Mouse (Mus musculus): ENCODE results near the gene Chchd6. TPM values are rescaled to one million over a fixed set of nuclear protein-coding genes. Genes with fewer than 3 reads are reported as not detected.

Gene Chchd6
- polyA plus RNA-seq, 1 experiment from 2014 or later = 91.3 TPM

GRCm38 (mm10) chr6:89490369-89490768 lies 105.1 kb downstream of the Chchd6 start:
- no peaks in the 10 kb centered on the region for H3K36me3 ChIP-seq (replicated peaks)
- 88% methylated on average over 3 of the region's 3 CpGs for WGBS
- H3K4me1 ChIP-seq = no peaks in the 10 kb centered on the region
- H3K9me3 ChIP-seq = no peaks in the 10 kb centered on the region
- H3K27ac ChIP-seq = no peak overlapping the region
- H3K4me3 ChIP-seq = no peak overlapping the region
- H3K27me3 ChIP-seq (ENCODE audit: poor library complexity, severe bottlenecking) = no peaks in the 10 kb centered on the region
- no peak for DNase-seq (ENCODE audit: extremely low spot score, low spot score)

GRCm38 (mm10) chr6:89489533-89489932 lies 105.9 kb downstream of the Chchd6 start:
- H3K9me3 ChIP-seq = no peaks in the 10 kb centered on the region
- 91% methylated on average over 1 of the region's 1 CpGs for WGBS
- H3K27me3 ChIP-seq (ENCODE audit: poor library complexity, severe bottlenecking) = no peaks in the 10 kb centered on the region
- no peak overlapping the region for H3K27ac ChIP-seq
- H3K36me3 ChIP-seq (replicated peaks) = no peaks in the 10 kb centered on the region
- DNase-seq (ENCODE audit: extremely low spot score, low spot score) = no peak
- no peaks in the 10 kb centered on the region for H3K4me1 ChIP-seq
- no peak overlapping the region for H3K4me3 ChIP-seq

GRCm38 (mm10) chr6:89486055-89486454 lies 109.4 kb downstream of the Chchd6 start:
- Histone ChIP-seq H3K27me3 (ENCODE audit: poor library complexity, severe bottlenecking) (no peaks in the 10 kb centered on the region), H3K9me3 (no peaks in the 10 kb centered on the region), H3K4me1 (no peaks in the 10 kb centered on the region), H3K27ac (no peak overlapping the region), H3K36me3 (replicated peaks) (no peaks in the 10 kb centered on the region), H3K4me3 (no peak overlapping the region)
- 72% methylated on average over 4 of the region's 4 CpGs for WGBS
- no peak for DNase-seq (ENCODE audit: extremely low spot score, low spot score)

DNA sequence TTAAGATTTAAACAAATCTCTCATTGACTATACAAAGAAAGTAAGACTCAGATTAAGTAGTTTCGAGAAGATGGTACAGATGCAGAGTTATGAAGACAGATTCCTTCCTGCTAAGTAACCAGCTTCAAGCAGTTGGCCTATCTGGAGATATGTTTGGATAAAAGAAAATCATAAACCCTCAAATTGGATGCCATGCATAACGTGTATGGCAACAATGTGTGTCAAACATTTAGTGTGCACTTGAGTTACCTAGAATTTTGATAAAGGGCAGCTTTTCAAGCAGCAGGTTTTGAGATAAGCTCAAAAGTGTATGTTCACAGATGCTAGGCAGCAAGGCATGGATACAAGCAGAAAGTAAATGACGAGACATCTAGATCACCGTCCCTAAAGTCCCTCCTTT lies 114.3 kb downstream of the Chchd6 start:
- Histone ChIP-seq H3K36me3 (replicated peaks) (no peaks in the 10 kb centered on the region), H3K4me3 (no peak overlapping the region), H3K9me3 (no peaks in the 10 kb centered on the region), H3K27me3 (ENCODE audit: poor library complexity, severe bottlenecking) (no peaks in the 10 kb centered on the region), H3K4me1 (no peaks in the 10 kb centered on the region), H3K27ac (no peak overlapping the region)
- 87% methylated on average over 4 of the region's 4 CpGs for WGBS
- DNase-seq (ENCODE audit: extremely low spot score, low spot score) = peak; percentile 5

GRCm38 (mm10) chr6:89467908-89468307 lies 127.5 kb downstream of the Chchd6 start:
- DNase-seq (ENCODE audit: extremely low spot score, low spot score) = no peak
- Histone ChIP-seq H3K36me3 (replicated peaks) (no peaks in the 10 kb centered on the region), H3K4me3 (no peak overlapping the region), H3K27ac (no peak overlapping the region), H3K27me3 (ENCODE audit: poor library complexity, severe bottlenecking) (no peaks in the 10 kb centered on the region), H3K4me1 (no peaks in the 10 kb centered on the region), H3K9me3 (no peaks in the 10 kb centered on the region)

- Histone ChIP-seq H3K9me3 (no peaks in the 10 kb centered on the region), H3K27me3 (ENCODE audit: poor library complexity, severe bottlenecking) (no peaks in the 10 kb centered on the region), H3K4me1 (no peaks in the 10 kb centered on the region), H3K36me3 (replicated peaks) (no peaks in the 10 kb centered on the region), H3K4me3 (no peak overlapping the region), H3K27ac (no peak overlapping the region)
- DNase-seq (ENCODE audit: extremely low spot score, low spot score) = no peak
- WGBS = 85% methylated on average over 9 of the region's 9 CpGs
These were observed 128.2 kb downstream of the Chchd6 start for GRCm38 (mm10) chr6:89467290-89467689.

DNA sequence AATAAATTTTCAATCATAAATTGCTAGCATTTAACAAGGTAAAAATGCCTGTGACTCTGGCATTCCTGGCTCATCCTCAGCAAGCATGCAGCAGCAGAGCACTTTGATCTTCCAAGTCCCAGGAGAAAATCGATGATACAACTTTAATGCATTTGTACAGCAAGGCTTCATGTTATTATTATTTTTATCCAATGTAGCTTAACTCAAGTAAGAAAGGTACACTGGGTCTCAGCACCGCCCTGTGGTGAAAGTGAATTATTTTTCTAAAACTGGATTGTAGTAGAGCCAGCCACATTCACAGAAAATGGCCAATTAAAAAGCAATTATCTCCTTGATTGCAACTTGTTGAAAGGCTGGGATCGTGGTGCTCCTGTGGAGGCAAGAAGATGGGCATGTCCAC lies 128.6 kb downstream of the Chchd6 start:
- no peak overlapping the region for H3K27ac ChIP-seq
- 88% methylated on average over 3 of the region's 3 CpGs for WGBS
- DNase-seq (ENCODE audit: extremely low spot score, low spot score) = no peak

GRCm38 (mm10) chr6:89466053-89466708 lies 129.3 kb downstream of the Chchd6 start:
- no peaks in the 10 kb centered on the region for H3K9me3 ChIP-seq
- H3K27me3 ChIP-seq (ENCODE audit: poor library complexity, severe bottlenecking) = no peaks in the 10 kb centered on the region
- 84% methylated on average over 12 of the region's 12 CpGs for WGBS
- no peak overlapping the region for H3K4me3 ChIP-seq
- H3K4me1 ChIP-seq = no peaks in the 10 kb centered on the region
- no peak overlapping the region for H3K27ac ChIP-seq
- no peak for DNase-seq (ENCODE audit: extremely low spot score, low spot score)
- H3K36me3 ChIP-seq (replicated peaks) = no peaks in the 10 kb centered on the region

More for the DNA sequence above, 128.6 kb downstream of the Chchd6 start:
- H3K4me3 ChIP-seq = no peak overlapping the region
- H3K36me3 ChIP-seq (replicated peaks) = no peaks in the 10 kb centered on the region
- no peaks in the 10 kb centered on the region for H3K4me1 ChIP-seq
- no peaks in the 10 kb centered on the region for H3K9me3 ChIP-seq
- no peaks in the 10 kb centered on the region for H3K27me3 ChIP-seq (ENCODE audit: poor library complexity, severe bottlenecking)

DNA sequence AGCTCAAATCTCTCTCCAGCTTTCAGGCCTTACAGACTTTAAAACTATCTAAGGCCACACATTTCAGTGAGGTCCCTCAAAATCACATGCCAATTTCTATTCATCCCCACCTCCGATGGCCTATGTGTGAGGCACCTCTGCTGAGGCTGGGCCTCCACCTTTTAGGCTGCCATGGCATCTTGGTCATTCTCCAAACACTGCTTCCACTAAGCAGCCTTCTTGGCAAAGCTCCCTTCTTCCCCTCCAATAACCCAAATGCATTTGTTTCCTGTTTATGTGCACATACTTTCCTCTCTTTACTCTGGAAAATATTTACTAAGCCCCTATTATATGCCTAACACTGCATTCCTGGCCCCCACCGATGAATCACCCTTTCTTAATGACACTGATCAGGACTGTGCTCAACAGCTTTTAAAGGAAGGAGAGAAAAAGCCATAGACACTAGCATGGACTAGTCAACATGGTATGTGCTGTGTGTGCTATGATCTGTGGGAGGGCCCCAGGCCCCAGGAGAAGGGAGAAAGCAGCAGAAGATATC lies 133.2 kb downstream of the Chchd6 start:
- H3K4me1 ChIP-seq = no peaks in the 10 kb centered on the region
- no peak overlapping the region for H3K27ac ChIP-seq
- no peak for DNase-seq (ENCODE audit: extremely low spot score, low spot score)
- no peaks in the 10 kb centered on the region for H3K36me3 ChIP-seq (replicated peaks)
- H3K27me3 ChIP-seq (ENCODE audit: poor library complexity, severe bottlenecking) = no peaks in the 10 kb centered on the region
- no peaks in the 10 kb centered on the region for H3K9me3 ChIP-seq
- H3K4me3 ChIP-seq = no peak overlapping the region
- WGBS = 89% methylated on average over 2 of the region's 2 CpGs

GRCm38 (mm10) chr6:89461250-89462222 lies 133.9 kb downstream of the Chchd6 start:
- Histone ChIP-seq H3K4me1 (peaks cover under 1% of the 10 kb centered on the region; the same call in 1 of the 2 replicates), H3K9me3 (no peaks in the 10 kb centered on the region), H3K4me3 (no peak overlapping the region), H3K27me3 (ENCODE audit: poor library complexity, severe bottlenecking) (no peaks in the 10 kb centered on the region), H3K36me3 (replicated peaks) (no peaks in the 10 kb centered on the region), H3K27ac (no peak overlapping the region)
- whole genome bisulfite sequencing = 91% methylated on average over 9 of the region's 9 CpGs
- no peak for DNase-seq (ENCODE audit: extremely low spot score, low spot score)

- Histone ChIP-seq H3K27ac (no peak overlapping the region), H3K4me3 (no peak overlapping the region), H3K9me3 (no peaks in the 10 kb centered on the region), H3K36me3 (replicated peaks) (no peaks in the 10 kb centered on the region), H3K27me3 (ENCODE audit: poor library complexity, severe bottlenecking) (no peaks in the 10 kb centered on the region), H3K4me1 (peaks cover 8% of the 10 kb centered on the region)
- DNase-seq (ENCODE audit: extremely low spot score, low spot score) = no peak
- 79% methylated on average over 3 of the region's 3 CpGs for WGBS
These were observed 135.8 kb downstream of the Chchd6 start for GRCm38 (mm10) chr6:89459634-89460033.

- H3K9me3 ChIP-seq = no peaks in the 10 kb centered on the region
- no peaks in the 10 kb centered on the region for H3K36me3 ChIP-seq (replicated peaks)
- WGBS = 77% methylated on average over 2 of the region's 2 CpGs
- no peak overlapping the region for H3K27ac ChIP-seq
- no peaks in the 10 kb centered on the region for H3K27me3 ChIP-seq (ENCODE audit: poor library complexity, severe bottlenecking)
- DNase-seq (ENCODE audit: extremely low spot score, low spot score) = no peak
- H3K4me1 ChIP-seq = peaks cover 20% of the 10 kb centered on the region
- H3K4me3 ChIP-seq = no peak overlapping the region
These were observed 137.9 kb downstream of the Chchd6 start for GRCm38 (mm10) chr6:89457601-89458000.

- Histone ChIP-seq H3K4me1 (peaks cover 20% of the 10 kb centered on the region), H3K4me3 (no peak overlapping the region), H3K36me3 (replicated peaks) (no peaks in the 10 kb centered on the region), H3K9me3 (no peaks in the 10 kb centered on the region), H3K27ac (no peak overlapping the region), H3K27me3 (ENCODE audit: poor library complexity, severe bottlenecking) (no peaks in the 10 kb centered on the region)
- WGBS = 66% methylated on average over 1 of the region's 1 CpGs
- no peak for DNase-seq (ENCODE audit: extremely low spot score, low spot score)
These were observed 139.0 kb downstream of the Chchd6 start for GRCm38 (mm10) chr6:89456409-89456961.

Measured in forebrain, embryonic 10.5 days (tissue).